Comparison of ENCODE assay signal across 28 mouse cellular contexts in the genomic region with DNA sequence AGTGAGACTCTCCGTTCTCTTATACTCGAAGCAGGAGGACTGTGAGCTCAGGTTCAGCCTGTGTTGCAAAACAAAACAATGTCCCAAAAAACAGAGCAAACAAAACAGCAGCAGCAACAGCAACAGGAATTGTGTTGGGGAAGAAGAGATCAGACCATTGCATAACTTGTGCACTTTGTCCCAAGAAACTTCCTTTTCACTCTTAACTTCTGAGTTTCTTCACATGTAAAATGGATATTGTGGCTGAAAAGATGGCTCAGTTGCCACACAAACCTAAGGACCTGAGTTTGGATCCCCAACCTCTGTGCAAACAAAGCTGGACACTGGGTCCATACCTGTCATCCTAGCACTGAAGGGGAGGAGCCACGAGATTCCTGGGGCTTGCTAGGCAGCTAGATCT.
DNase-seq lines count a peak whose midpoint lies in the region; ATAC-seq and TF ChIP-seq lines count a peak whose summit lies in the region.
"Had no signal": no experiment of that assay in that cellular context is flagged by ENCODE, and none has a peak within 500 bp of the region (broad histone marks: within the 10 kb centered on the region; RNA-seq: fewer than 3 reads in every experiment).

No protein-coding gene starts in this region.

- ATAC-seq in heart, embryonic 16.5 days (replicated peaks; ENCODE audit: extremely low read depth, insufficient read depth, low FRiP score) = no peak
- 0 out of 2 replicates have a peak, but pooled peaks have one; percentile 19 for ATAC-seq in liver, postnatal 0 days
- no peak for ATAC-seq in liver, embryonic 12.5 days
- ATAC-seq in lung, postnatal 0 days = no peak
- ATAC-seq: midbrain, embryonic 15.5 days had no signal

- no peak for DNase-seq in gastrocnemius, adult 2 months
- no peak for DNase-seq in gastrocnemius, postnatal 36 days
- no peak for DNase-seq in heart, postnatal 14 days
- DNase-seq in liver, postnatal 0 days = no peak
- DNase-seq in lung, postnatal 0 days (ENCODE audit: low spot score) = peak; percentile 16
- DNase-seq in thymus, postnatal 14 days = no peak
- DNase-seq: adrenal gland, postnatal 14 days; cerebellum, adult 8-10 months; cerebellum, postnatal 36 days; embryo, embryonic 11 days; kidney, adult 18-20 months; kidney, postnatal 25 days; left cerebral cortex, postnatal 4 days; retina, postnatal 1 day; right cerebral cortex, postnatal 25 days; spleen, adult 18-20 months; thymus, postnatal 36 days had no signal

- H3K27me3 ChIP-seq in heart, embryonic 16.5 days (ENCODE audit: control insufficient read depth, insufficient read depth, low read length) = no peaks in the 10 kb centered on the region
- no peaks in the 10 kb centered on the region for H3K27me3 ChIP-seq in liver, postnatal 0 days (ENCODE audit: insufficient read depth, low read length)
- no peaks in the 10 kb centered on the region for H3K27me3 ChIP-seq in liver, embryonic 12.5 days (replicated peaks)
- H3K27me3 ChIP-seq in lung, postnatal 0 days (replicated peaks; ENCODE audit: insufficient read depth, low read length) = no peaks in the 10 kb centered on the region
- H3K27me3 ChIP-seq: embryonic facial prominence, embryonic 13.5 days; forebrain, embryonic 12.5 days; hindbrain, embryonic 12.5 days; limb, embryonic 15.5 days; midbrain, embryonic 15.5 days; neural tube, embryonic 13.5 days had no signal

- intact Hi-C loops in gastrocnemius, adult 2 months (cut with DNase I) = no loop called here
- intact Hi-C loops in gastrocnemius, postnatal 36 days (cut with DNase I) = no loop called here
- intact Hi-C loops in heart, postnatal 14 days (cut with DNase I) = loop anchor here (5.0 kb wide), 1 partner anchor 81 kb away; no protein-coding TSS in a partner anchor

- H3K27ac ChIP-seq in gastrocnemius, adult 2 months = peak overlapping the region; percentile 67
- 0 out of 2 replicates have a peak overlapping the region, but pooled peaks have one; percentile 14 for H3K27ac ChIP-seq in heart, embryonic 16.5 days (ENCODE audit: low read length)
- no peak overlapping the region for H3K27ac ChIP-seq in liver, postnatal 0 days (ENCODE audit: low read depth)
- no peak overlapping the region for H3K27ac ChIP-seq in liver, embryonic 12.5 days
- no peak overlapping the region for H3K27ac ChIP-seq in lung, postnatal 0 days (ENCODE audit: low read length)
- H3K27ac ChIP-seq: embryonic facial prominence, embryonic 13.5 days; forebrain, embryonic 12.5 days; hindbrain, embryonic 12.5 days; macrophage; midbrain, embryonic 15.5 days; neural tube, embryonic 13.5 days had no signal

- TF ChIP-seq EP300 in liver, postnatal 0 days (IDR thresholded peaks at IDR 0.05; ENCODE audit: low read depth) = no peak
- TF ChIP-seq EP300 in lung, postnatal 0 days (IDR thresholded peaks at IDR 0.05) = no peak

- peaks cover 15% of the 10 kb centered on the region for H3K4me1 ChIP-seq in heart, embryonic 16.5 days (ENCODE audit: control insufficient read depth, insufficient read depth, low read length)
- peaks cover 5% of the 10 kb centered on the region for H3K4me1 ChIP-seq in liver, postnatal 0 days (ENCODE audit: insufficient read depth)
- H3K4me1 ChIP-seq in liver, embryonic 12.5 days = no peaks in the 10 kb centered on the region
- H3K4me1 ChIP-seq in lung, postnatal 0 days (ENCODE audit: insufficient read depth, low read depth, low read length) = peaks cover 16% of the 10 kb centered on the region; the same call in 1 of the 2 replicates

- H3K9ac ChIP-seq in heart, embryonic 16.5 days (ENCODE audit: low read length) = no peak overlapping the region
- H3K9ac ChIP-seq in liver, postnatal 0 days (replicated peaks) = no peak overlapping the region
- no peak overlapping the region for H3K9ac ChIP-seq in liver, embryonic 12.5 days
- no peak overlapping the region for H3K9ac ChIP-seq in lung, postnatal 0 days (replicated peaks; ENCODE audit: low read depth)
- H3K9ac ChIP-seq: embryonic facial prominence, embryonic 13.5 days; forebrain, embryonic 12.5 days; hindbrain, embryonic 12.5 days; limb, embryonic 15.5 days; midbrain, embryonic 15.5 days; neural tube, embryonic 13.5 days had no signal

- 65% methylated on average over 3 of the region's 3 CpGs for WGBS in heart, embryonic 16.5 days
- 54% methylated on average over 3 of the region's 3 CpGs for WGBS in liver, postnatal 0 days (ENCODE audit: insufficient replicate concordance)
- 53% methylated on average over 3 of the region's 3 CpGs for WGBS in liver, embryonic 12.5 days (ENCODE audit: insufficient replicate concordance)
- WGBS in lung, postnatal 0 days = 66% methylated on average over 3 of the region's 3 CpGs

- no peaks in the 10 kb centered on the region for H3K36me3 ChIP-seq in heart, embryonic 16.5 days (ENCODE audit: control insufficient read depth, insufficient read depth)
- H3K36me3 ChIP-seq in liver, postnatal 0 days (replicated peaks; ENCODE audit: insufficient read depth, low read length) = no peaks in the 10 kb centered on the region
- H3K36me3 ChIP-seq in liver, embryonic 12.5 days = no peaks in the 10 kb centered on the region
- H3K36me3 ChIP-seq in lung, postnatal 0 days (ENCODE audit: insufficient read depth, low read length) = no peaks in the 10 kb centered on the region
- H3K36me3 ChIP-seq: embryonic facial prominence, embryonic 13.5 days; forebrain, embryonic 12.5 days; hindbrain, embryonic 12.5 days; limb, embryonic 15.5 days; midbrain, embryonic 15.5 days; neural tube, embryonic 13.5 days had no signal

- no peak overlapping the region for H3K4me2 ChIP-seq in heart, embryonic 16.5 days (ENCODE audit: low read depth, low read length)
- no peak overlapping the region for H3K4me2 ChIP-seq in liver, postnatal 0 days (ENCODE audit: low read depth, low read length)
- H3K4me2 ChIP-seq in liver, embryonic 12.5 days = no peak overlapping the region
- no peak overlapping the region for H3K4me2 ChIP-seq in lung, postnatal 0 days (replicated peaks; ENCODE audit: low read depth, low read length)
- H3K4me2 ChIP-seq: embryonic facial prominence, embryonic 13.5 days; forebrain, embryonic 12.5 days; hindbrain, embryonic 12.5 days; limb, embryonic 15.5 days; midbrain, embryonic 15.5 days; neural tube, embryonic 13.5 days had no signal

- H3K9me3 ChIP-seq in heart, embryonic 16.5 days (replicated peaks; ENCODE audit: control insufficient read depth, low read length) = peaks cover 6% of the 10 kb centered on the region
- peaks cover 4% of the 10 kb centered on the region; the same call in 1 of the 2 replicates for H3K9me3 ChIP-seq in liver, postnatal 0 days (ENCODE audit: low read length)
- H3K9me3 ChIP-seq in liver, embryonic 12.5 days (replicated peaks) = 0 out of 2 replicates have a peak, but pooled peaks cover 4% of the 10 kb centered on the region
- H3K9me3 ChIP-seq in lung, postnatal 0 days (ENCODE audit: low read length) = no peaks in the 10 kb centered on the region
- H3K9me3 ChIP-seq: embryonic facial prominence, embryonic 13.5 days; forebrain, embryonic 12.5 days; hindbrain, embryonic 12.5 days; limb, embryonic 15.5 days; midbrain, embryonic 15.5 days had no signal

- H3K4me3 ChIP-seq in gastrocnemius, adult 2 months = no peak overlapping the region
- no peak overlapping the region for H3K4me3 ChIP-seq in heart, embryonic 16.5 days (ENCODE audit: low read length)
- no peak overlapping the region for H3K4me3 ChIP-seq in liver, postnatal 0 days (ENCODE audit: low read depth, low read length)
- H3K4me3 ChIP-seq in liver, embryonic 12.5 days = no peak overlapping the region
- H3K4me3 ChIP-seq in lung, postnatal 0 days (ENCODE audit: low read depth, low read length) = no peak overlapping the region
- H3K4me3 ChIP-seq: embryonic facial prominence, embryonic 13.5 days; erythroblast, embryonic 14.5 days; forebrain, embryonic 12.5 days; hindbrain, embryonic 12.5 days; limb, embryonic 15.5 days; midbrain, embryonic 15.5 days; myocyte; neural tube, embryonic 13.5 days had no signal

- no peak for TF ChIP-seq CTCF in gastrocnemius, adult 2 months (IDR thresholded peaks at IDR 0.05)
- no peak for TF ChIP-seq CTCF in liver, postnatal 0 days (IDR thresholded peaks at IDR 0.05; ENCODE audit: low read depth)
- no peak for TF ChIP-seq CTCF in lung, postnatal 0 days (IDR thresholded peaks at IDR 0.05)

Comparison
In these comparisons a context has a peak if more than half of its experiments do, and no peak if none do; other contexts are left out.
1. H3K27ac ChIP-seq: peak in gastrocnemius, adult 2 months (single experiment) and heart, embryonic 16.5 days (single experiment); none in liver, postnatal 0 days (single experiment), liver, embryonic 12.5 days (single experiment) and lung, postnatal 0 days (single experiment).